Mouse (Mus musculus): ENCODE data around the gene Lrrc7. TPM values are rescaled to one million over a fixed set of nuclear protein-coding genes. Genes with fewer than 3 reads are reported as not detected.

Lrrc7 gene
- 100 to 1,000 TPM; 119 to 126 TPM for total RNA-seq (2021)
- long read RNA-seq, experiment 1, full-length matches to known transcripts: 2 of 20 reads
- long read RNA-seq, experiment 1, partial matches to known transcripts: 3 of 20 reads
- long read RNA-seq, experiment 1, other reads (novel, unspliced or antisense): 15 of 20 reads
- long read RNA-seq, experiment 2, full-length matches to known transcripts: 3 of 20 reads
- long read RNA-seq, experiment 2, partial matches to known transcripts: 4 of 20 reads
- long read RNA-seq, experiment 2, other reads (novel, unspliced or antisense): 13 of 20 reads

- Histone ChIP-seq H3K4me3 (peak within 1 kb of the TSS; percentile 86), H3K27ac (peak within 1 kb of the TSS; percentile 99)
- DNase-seq (ENCODE audit: low spot score in 2 of 2): peak; percentile 78 to 81
- peak; percentile 87 for TF ChIP-seq CTCF (conservative IDR thresholded peaks at IDR 0.05)
Measured at GRCm38 (mm10) chr3:158561987-158562360, at the start of gene Lrrc7. TSS of gene Lrrc7 (minus strand) at chr3:158562221.

GRCm38 (mm10) chr3:158607065-158607464, 45.0 kb upstream of the Lrrc7 start:
- no peak overlapping the region for H3K27ac ChIP-seq
- DNase-seq (ENCODE audit: low spot score in 2 of 2): no peak
- no peak overlapping the region for H3K4me3 ChIP-seq
- TF ChIP-seq CTCF (conservative IDR thresholded peaks at IDR 0.05): no peak

DNA sequence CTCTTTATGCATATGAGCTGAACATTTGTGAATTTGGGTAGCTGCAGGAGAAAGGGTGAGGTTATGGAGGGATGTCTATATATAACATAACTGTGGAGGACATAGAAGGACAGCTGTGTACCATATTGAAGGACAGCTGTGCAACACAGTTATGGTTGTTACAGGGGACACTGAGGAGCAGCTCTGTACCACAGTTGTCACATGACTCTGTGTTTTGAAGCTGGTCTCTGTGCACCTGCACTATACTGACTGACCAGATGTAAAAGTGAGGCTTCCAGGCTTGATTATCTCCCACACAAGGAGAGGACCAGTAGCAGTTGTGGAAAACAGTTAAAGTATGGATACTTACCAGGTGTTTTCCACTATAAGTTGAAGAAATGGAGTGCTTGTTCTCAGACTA, 43.3 kb upstream of the Lrrc7 start:
- no peak overlapping the region for H3K4me3 ChIP-seq
- TF ChIP-seq CTCF (conservative IDR thresholded peaks at IDR 0.05): no peak
- DNase-seq (ENCODE audit: low spot score in 2 of 2): no peak
- no peak overlapping the region for H3K27ac ChIP-seq

GRCm38 (mm10) chr3:158561256-158561986, 600 bp downstream of the Lrrc7 start:
- peak overlapping the region; percentile 99 for H3K27ac ChIP-seq
- TF ChIP-seq CTCF (conservative IDR thresholded peaks at IDR 0.05): no peak
- peak; percentile 43 to 62 for DNase-seq (ENCODE audit: low spot score in 2 of 2)
- peak overlapping the region; percentile 86 for H3K4me3 ChIP-seq

DNA sequence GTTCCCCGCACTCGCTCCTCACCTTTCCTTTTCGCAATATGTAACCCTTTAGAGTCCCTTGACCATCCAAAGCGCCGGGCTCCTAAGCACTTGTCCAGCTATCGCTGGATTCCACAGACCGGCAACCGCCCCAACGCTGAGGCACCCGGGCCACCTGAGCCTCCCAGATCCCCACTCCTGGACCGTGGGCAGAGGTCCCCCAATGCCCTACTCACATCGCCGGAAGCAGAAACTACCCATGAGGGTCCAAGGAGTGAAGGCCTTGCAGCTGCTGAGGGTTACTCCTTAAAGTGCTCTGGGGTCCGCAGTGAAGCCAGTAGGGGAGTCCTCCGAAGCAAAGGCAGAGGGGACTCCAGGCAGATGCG, 1.1 kb downstream of the Lrrc7 start:
- DNase-seq (ENCODE audit: low spot score in 2 of 2): peak in 1 of 2 experiments; percentile 36
- peak overlapping the region; percentile 86 for H3K4me3 ChIP-seq
- no peak for TF ChIP-seq CTCF (conservative IDR thresholded peaks at IDR 0.05)
- peak overlapping the region; percentile 99 for H3K27ac ChIP-seq

DNA sequence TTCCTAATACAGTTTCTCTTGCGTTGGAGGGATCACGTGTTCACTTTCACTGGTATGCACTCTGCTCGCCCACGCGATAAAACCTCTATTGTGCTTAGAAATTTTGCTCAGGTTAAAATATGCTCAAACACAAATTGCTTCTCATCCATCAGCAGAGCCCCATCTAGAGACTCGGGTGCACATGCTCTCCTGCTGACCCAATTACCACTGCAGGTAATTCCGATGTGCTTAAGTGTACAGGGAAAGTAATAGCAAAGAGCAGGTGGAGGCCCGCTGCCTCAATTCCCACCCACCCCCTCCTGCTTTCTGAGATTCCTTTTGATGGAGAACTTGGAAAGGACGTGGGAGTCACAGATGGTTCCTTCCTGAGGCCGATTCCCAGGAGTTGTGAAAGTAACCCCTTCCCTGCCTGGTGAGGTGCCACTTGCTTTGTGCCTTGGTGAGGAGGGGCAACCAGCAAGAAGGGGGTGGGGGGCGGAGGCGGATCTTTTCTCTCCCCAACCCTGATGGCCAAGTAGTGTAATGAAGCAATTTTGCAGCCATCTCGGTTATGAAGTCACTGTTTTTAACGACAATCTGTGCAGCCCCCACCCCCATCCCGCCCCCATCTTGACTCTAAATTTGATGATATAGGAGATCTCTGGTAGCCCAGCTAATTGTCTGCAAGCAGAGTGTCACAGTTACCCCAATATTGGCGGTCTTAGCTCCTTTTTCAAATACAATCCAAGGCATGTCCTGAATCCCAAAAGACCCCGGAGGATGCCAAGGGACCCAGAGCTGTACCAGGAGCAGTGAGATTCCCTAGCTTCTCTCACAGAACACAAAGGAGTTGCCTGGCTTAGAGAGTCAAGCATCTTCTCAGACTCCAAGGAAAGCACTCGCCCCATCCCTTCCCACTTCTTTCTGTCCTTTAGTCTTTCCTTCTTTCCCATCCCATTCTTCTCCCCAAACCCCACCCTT, 2.0 kb downstream of the Lrrc7 start:
- TF ChIP-seq CTCF (conservative IDR thresholded peaks at IDR 0.05): 0 out of 2 replicates have a peak, but pooled peaks have one; percentile 2
- H3K27ac ChIP-seq: peak overlapping the region; percentile 99
- H3K4me3 ChIP-seq: peak overlapping the region; percentile 86
- peak; percentile 64 to 83 for DNase-seq (ENCODE audit: low spot score in 2 of 2)

- H3K4me3 ChIP-seq: peak overlapping the region; percentile 86
- peak in 1 of 2 experiments; percentile 15 for DNase-seq (ENCODE audit: low spot score in 2 of 2)
- H3K27ac ChIP-seq: peak overlapping the region; percentile 99
- TF ChIP-seq CTCF (conservative IDR thresholded peaks at IDR 0.05): no peak; the same call in 1 of the 2 replicates
Measured at GRCm38 (mm10) chr3:158559131-158559658, 2.8 kb downstream of the Lrrc7 start.

- Histone ChIP-seq H3K4me3 (peak overlapping the region; percentile 86), H3K27ac (peak overlapping the region; percentile 99)
- peak; percentile 35 to 40 for DNase-seq (ENCODE audit: low spot score in 2 of 2)
- no peak for TF ChIP-seq CTCF (conservative IDR thresholded peaks at IDR 0.05)
Measured at GRCm38 (mm10) chr3:158558631-158559030, 3.4 kb downstream of the Lrrc7 start.

DNA sequence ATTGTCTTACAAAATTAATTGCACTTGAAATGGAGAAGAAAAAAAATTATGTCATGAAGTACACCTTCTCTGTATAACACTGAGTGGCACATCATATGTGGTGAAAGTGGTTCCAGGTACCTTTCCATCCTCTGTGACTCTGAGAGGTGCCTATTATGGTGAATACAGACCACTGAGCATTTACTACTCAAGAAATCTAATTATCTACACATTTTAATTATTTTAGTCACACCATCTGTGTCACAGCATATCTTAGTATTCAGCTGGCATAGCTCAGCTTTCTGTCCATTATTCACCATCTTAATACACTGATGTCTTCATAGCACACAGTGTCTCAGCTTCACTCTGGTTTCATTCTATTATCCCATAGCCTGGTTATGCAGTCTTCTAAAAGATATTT, 7.7 kb downstream of the Lrrc7 start:
- no peak for TF ChIP-seq CTCF (conservative IDR thresholded peaks at IDR 0.05)

DNA sequence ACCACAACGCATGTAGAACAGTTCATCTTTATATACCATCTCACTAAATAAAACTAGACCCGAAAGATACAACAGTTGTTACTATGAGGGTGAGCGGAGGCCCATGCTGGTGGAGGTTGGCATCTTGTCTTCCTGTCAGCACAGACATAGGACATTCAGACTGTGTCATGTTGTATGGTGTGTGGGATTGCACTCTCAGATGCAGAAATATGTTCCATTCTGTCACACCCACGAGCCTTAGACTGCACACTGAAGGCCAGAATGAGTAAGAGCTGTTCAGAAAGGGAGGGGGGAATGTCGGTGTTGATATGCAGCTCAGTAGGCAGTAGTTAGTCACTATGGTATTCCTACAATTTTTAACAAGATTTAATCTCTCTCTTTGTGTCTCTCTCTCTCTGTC, 9.9 kb downstream of the Lrrc7 start:
- no peak for TF ChIP-seq CTCF (conservative IDR thresholded peaks at IDR 0.05)
- peak; percentile 51 to 86 for DNase-seq (ENCODE audit: low spot score in 2 of 2)
- H3K4me3 ChIP-seq: no peak overlapping the region
- peak overlapping the region; percentile 11; the same call in 1 of the 2 replicates for H3K27ac ChIP-seq

More for the DNA sequence above, 7.7 kb downstream of the Lrrc7 start:
- Histone ChIP-seq H3K27ac (peak overlapping the region; percentile 11; the same call in 1 of the 2 replicates), H3K4me3 (no peak overlapping the region)
- DNase-seq (ENCODE audit: low spot score in 2 of 2): no peak

DNA sequence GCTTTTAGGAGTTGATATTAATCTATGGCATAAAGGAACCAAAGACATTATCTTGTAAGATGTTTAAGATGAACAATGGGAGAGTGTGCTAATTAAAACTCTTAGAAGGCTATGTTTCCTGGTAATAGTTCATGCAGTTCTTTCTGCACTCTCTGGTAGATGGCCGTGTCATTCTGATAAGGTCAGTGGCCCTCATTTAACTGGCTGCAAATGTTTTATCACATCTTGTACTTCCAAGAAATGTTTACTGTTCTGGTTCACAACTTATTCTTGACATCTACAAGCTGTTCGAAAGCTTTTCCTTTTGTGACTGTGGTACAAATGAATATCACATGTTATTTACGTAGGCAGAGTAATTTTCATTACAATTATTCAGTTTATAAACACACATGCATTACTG, 18.5 kb downstream of the Lrrc7 start:
- Histone ChIP-seq H3K4me3 (no peak overlapping the region), H3K27ac (no peak overlapping the region)
- DNase-seq (ENCODE audit: low spot score in 2 of 2): no peak
- TF ChIP-seq CTCF (conservative IDR thresholded peaks at IDR 0.05): no peak

- no peak for TF ChIP-seq CTCF (conservative IDR thresholded peaks at IDR 0.05)
- Histone ChIP-seq H3K27ac (no peak overlapping the region), H3K4me3 (no peak overlapping the region)
- no peak for DNase-seq (ENCODE audit: low spot score in 2 of 2)
Measured at GRCm38 (mm10) chr3:158532859-158533258, 29.2 kb downstream of the Lrrc7 start.

All from layer of hippocampus, adult 2 months (tissue).